Mouse (Mus musculus): Measurements from ENCODE around the gene Abcg4. TPM values are rescaled to one million over a fixed set of nuclear protein-coding genes. Genes with fewer than 3 reads are reported as not detected.
"Not testable (repeated sequence)": the region's sequence is repeated elsewhere in the genome, so short reads cannot be mapped to it uniquely, and the experiment has no call there.

Gene Abcg4
- polyA plus RNA-seq, 1 experiment from 2014 or later, result 7.1 TPM

GRCm38 (mm10) chr9:44300001-44300400, 11.6 kb upstream of the Abcg4 start:
- H3K9ac ChIP-seq (ENCODE audit: low read length); H3K27me3 ChIP-seq (replicated peaks; ENCODE audit: control insufficient read depth, insufficient read depth, low read length); DNase-seq (ENCODE audit: low spot score); H3K9me3 ChIP-seq (replicated peaks; ENCODE audit: control insufficient read depth, low read length); H3K4me3 ChIP-seq (ENCODE audit: low read depth, low read length); H3K27ac ChIP-seq (ENCODE audit: low read depth, low read length); ATAC-seq; H3K4me2 ChIP-seq (ENCODE audit: low read length); H3K4me1 ChIP-seq (ENCODE audit: control insufficient read depth, insufficient read depth, low read length): not testable (repeated sequence)
- 95% methylated on average over 3 of the region's 3 CpGs for WGBS
- H3K36me3 ChIP-seq (ENCODE audit: control insufficient read depth, insufficient read depth, low read length), result peaks cover 74% of the 10 kb centered on the region

GRCm38 (mm10) chr9:44292490-44292889, 4.1 kb upstream of the Abcg4 start:
- 67% methylated on average over 3 of the region's 3 CpGs for WGBS
- Histone ChIP-seq H3K9me3 (replicated peaks; ENCODE audit: control insufficient read depth, low read length) (no peaks in the 10 kb centered on the region), H3K4me3 (ENCODE audit: low read depth, low read length) (no peak overlapping the region), H3K9ac (ENCODE audit: low read length) (no peak overlapping the region), H3K4me1 (ENCODE audit: control insufficient read depth, insufficient read depth, low read length) (peaks cover 10% of the 10 kb centered on the region), H3K27ac (ENCODE audit: low read depth, low read length) (no peak overlapping the region), H3K27me3 (replicated peaks; ENCODE audit: control insufficient read depth, insufficient read depth, low read length) (no peaks in the 10 kb centered on the region), H3K4me2 (ENCODE audit: low read length) (no peak overlapping the region), H3K36me3 (ENCODE audit: control insufficient read depth, insufficient read depth, low read length) (peaks cover 54% of the 10 kb centered on the region)
- DNase-seq (ENCODE audit: low spot score) (peak; percentile 60), ATAC-seq (no peak)

GRCm38 (mm10) chr9:44288959-44289291, 510 bp upstream of the Abcg4 start:
- ATAC-seq, result no peak
- Histone ChIP-seq H3K4me2 (ENCODE audit: low read length) (peak overlapping the region; percentile 94), H3K9ac (ENCODE audit: low read length) (peak overlapping the region; percentile 96; the same call in 1 of the 2 replicates), H3K4me1 (ENCODE audit: control insufficient read depth, insufficient read depth, low read length) (peaks cover 17% of the 10 kb centered on the region), H3K9me3 (replicated peaks; ENCODE audit: control insufficient read depth, low read length) (no peaks in the 10 kb centered on the region), H3K36me3 (ENCODE audit: control insufficient read depth, insufficient read depth, low read length) (peaks cover 24% of the 10 kb centered on the region), H3K27me3 (replicated peaks; ENCODE audit: control insufficient read depth, insufficient read depth, low read length) (no peaks in the 10 kb centered on the region), H3K4me3 (ENCODE audit: low read depth, low read length) (peak overlapping the region; percentile 84), H3K27ac (ENCODE audit: low read depth, low read length) (no peak overlapping the region)
- WGBS, result 6% methylated on average over 11 of the region's 11 CpGs
- DNase-seq (ENCODE audit: low spot score), result peak; percentile 16

GRCm38 (mm10) chr9:44287401-44288075, 877 bp downstream of the Abcg4 start:
- under 1% methylated on average over 47 of the region's 47 CpGs for WGBS
- no peaks in the 10 kb centered on the region for H3K9me3 ChIP-seq (replicated peaks; ENCODE audit: control insufficient read depth, low read length)

GRCm38 (mm10) chr9:44287003-44287400, 1.4 kb downstream of the Abcg4 start:
- peak overlapping the region; percentile 94 for H3K4me2 ChIP-seq (ENCODE audit: low read length)
- peak overlapping the region; percentile 84 for H3K4me3 ChIP-seq (ENCODE audit: low read depth, low read length)
- no peaks in the 10 kb centered on the region for H3K27me3 ChIP-seq (replicated peaks; ENCODE audit: control insufficient read depth, insufficient read depth, low read length)
- H3K4me1 ChIP-seq (ENCODE audit: control insufficient read depth, insufficient read depth, low read length), result peaks cover 17% of the 10 kb centered on the region
- no peak for DNase-seq (ENCODE audit: low spot score)
- no peaks in the 10 kb centered on the region for H3K9me3 ChIP-seq (replicated peaks; ENCODE audit: control insufficient read depth, low read length)
- 4% methylated on average over 11 of the region's 11 CpGs for WGBS
- H3K9ac ChIP-seq (ENCODE audit: low read length), result peak overlapping the region; percentile 96
- H3K36me3 ChIP-seq (ENCODE audit: control insufficient read depth, insufficient read depth, low read length), result peaks cover 10% of the 10 kb centered on the region
- peak overlapping the region; percentile 63; the same call in 1 of the 2 replicates for H3K27ac ChIP-seq (ENCODE audit: low read depth, low read length)
- ATAC-seq, result peak; percentile 15

More at GRCm38 (mm10) chr9:44287401-44288075, 877 bp downstream of the Abcg4 start:
- DNase-seq (ENCODE audit: low spot score) (peak; percentile 37), ATAC-seq (peak; percentile 60)
- Histone ChIP-seq H3K27ac (ENCODE audit: low read depth, low read length) (peak overlapping the region; percentile 63), H3K4me1 (ENCODE audit: control insufficient read depth, insufficient read depth, low read length) (peaks cover 17% of the 10 kb centered on the region), H3K4me3 (ENCODE audit: low read depth, low read length) (peak overlapping the region; percentile 84), H3K36me3 (ENCODE audit: control insufficient read depth, insufficient read depth, low read length) (peaks cover 12% of the 10 kb centered on the region), H3K27me3 (replicated peaks; ENCODE audit: control insufficient read depth, insufficient read depth, low read length) (no peaks in the 10 kb centered on the region), H3K4me2 (ENCODE audit: low read length) (peak overlapping the region; percentile 94), H3K9ac (ENCODE audit: low read length) (peak overlapping the region; percentile 96)

DNA sequence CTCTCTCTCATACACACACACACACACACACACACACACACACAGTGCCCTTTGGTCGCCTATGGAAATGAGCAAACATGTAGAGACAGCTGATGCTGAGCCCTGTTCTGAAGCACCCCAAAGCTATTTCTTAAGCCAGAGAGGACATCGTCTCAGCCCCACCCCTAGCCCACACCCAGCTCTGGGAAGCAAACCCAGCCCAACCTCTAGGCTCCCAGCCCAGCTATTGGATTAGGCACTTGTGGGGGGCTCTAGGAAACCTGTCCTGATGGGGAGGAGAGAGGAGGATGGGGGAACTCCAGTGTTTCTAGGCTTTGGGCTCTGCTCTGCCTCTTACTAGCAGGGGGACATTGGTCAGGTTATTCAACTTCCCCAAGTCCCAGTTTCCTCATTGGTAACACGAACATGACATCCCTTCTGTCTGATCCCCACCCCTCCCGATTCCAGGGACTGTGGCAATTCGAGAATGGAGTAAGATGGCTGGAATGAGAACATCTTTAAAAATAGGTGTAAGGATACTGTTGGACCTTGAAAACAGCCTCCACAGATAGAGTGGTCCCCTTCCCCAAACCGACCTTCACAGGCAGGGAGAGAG, 2.1 kb downstream of the Abcg4 start:
- WGBS, result 11% methylated on average over 6 of the region's 6 CpGs
- Histone ChIP-seq H3K4me2 (ENCODE audit: low read length) (peak overlapping the region; percentile 94), H3K9ac (ENCODE audit: low read length) (peak overlapping the region; percentile 29; the same call in 1 of the 2 replicates), H3K4me1 (ENCODE audit: control insufficient read depth, insufficient read depth, low read length) (peaks cover 17% of the 10 kb centered on the region), H3K36me3 (ENCODE audit: control insufficient read depth, insufficient read depth, low read length) (peaks cover 11% of the 10 kb centered on the region), H3K4me3 (ENCODE audit: low read depth, low read length) (peak overlapping the region; percentile 84; the same call in 1 of the 2 replicates), H3K27ac (ENCODE audit: low read depth, low read length) (no peak overlapping the region), H3K9me3 (replicated peaks; ENCODE audit: control insufficient read depth, low read length) (no peaks in the 10 kb centered on the region), H3K27me3 (replicated peaks; ENCODE audit: control insufficient read depth, insufficient read depth, low read length) (no peaks in the 10 kb centered on the region)
- ATAC-seq (no peak), DNase-seq (ENCODE audit: low spot score) (no peak)

GRCm38 (mm10) chr9:44283183-44283582, 5.2 kb downstream of the Abcg4 start:
- WGBS, result 81% methylated on average over 5 of the region's 5 CpGs

DNA sequence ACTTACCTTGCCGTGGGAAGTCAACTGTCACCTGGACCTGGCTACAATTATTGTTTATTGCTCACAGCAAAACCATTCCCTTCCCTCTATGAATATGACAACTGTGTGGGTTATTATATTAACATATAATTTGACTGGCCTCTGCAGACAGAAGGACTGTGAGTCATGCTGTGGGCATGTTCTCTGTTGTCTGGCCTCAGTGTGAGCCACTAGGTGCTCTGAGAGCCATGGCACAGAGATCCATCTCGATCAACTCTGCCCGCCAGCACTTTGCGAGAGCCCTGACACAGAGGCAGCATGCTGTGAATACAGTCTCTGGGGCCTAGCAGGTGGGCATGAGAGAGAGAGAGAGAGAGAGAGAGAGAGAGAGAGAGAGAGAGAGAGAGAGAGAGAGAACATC, 18.4 kb downstream of the Abcg4 start:
- ATAC-seq, result no peak
- DNase-seq (ENCODE audit: low spot score), result no peak
- Histone ChIP-seq H3K4me1 (ENCODE audit: control insufficient read depth, insufficient read depth, low read length) (peaks cover 4% of the 10 kb centered on the region), H3K27me3 (replicated peaks; ENCODE audit: control insufficient read depth, insufficient read depth, low read length) (no peaks in the 10 kb centered on the region), H3K4me2 (ENCODE audit: low read length) (no peak overlapping the region), H3K9me3 (replicated peaks; ENCODE audit: control insufficient read depth, low read length) (no peaks in the 10 kb centered on the region), H3K27ac (ENCODE audit: low read depth, low read length) (no peak overlapping the region), H3K9ac (ENCODE audit: low read length) (no peak overlapping the region), H3K36me3 (ENCODE audit: control insufficient read depth, insufficient read depth, low read length) (peaks cover 18% of the 10 kb centered on the region), H3K4me3 (ENCODE audit: low read depth, low read length) (no peak overlapping the region)
- 76% methylated on average over 4 of the region's 4 CpGs for WGBS

More at GRCm38 (mm10) chr9:44283183-44283582, 5.2 kb downstream of the Abcg4 start:
- peaks cover 7% of the 10 kb centered on the region for H3K4me1 ChIP-seq (ENCODE audit: control insufficient read depth, insufficient read depth, low read length)
- DNase-seq (ENCODE audit: low spot score) (no peak), ATAC-seq (no peak)
- H3K27ac ChIP-seq (ENCODE audit: low read depth, low read length), result no peak overlapping the region
- H3K27me3 ChIP-seq (replicated peaks; ENCODE audit: control insufficient read depth, insufficient read depth, low read length), result no peaks in the 10 kb centered on the region
- no peak overlapping the region for H3K4me2 ChIP-seq (ENCODE audit: low read length)
- H3K9ac ChIP-seq (ENCODE audit: low read length), result no peak overlapping the region
- peaks cover 35% of the 10 kb centered on the region for H3K36me3 ChIP-seq (ENCODE audit: control insufficient read depth, insufficient read depth, low read length)
- H3K9me3 ChIP-seq (replicated peaks; ENCODE audit: control insufficient read depth, low read length), result no peaks in the 10 kb centered on the region
- H3K4me3 ChIP-seq (ENCODE audit: low read depth, low read length), result no peak overlapping the region

DNA sequence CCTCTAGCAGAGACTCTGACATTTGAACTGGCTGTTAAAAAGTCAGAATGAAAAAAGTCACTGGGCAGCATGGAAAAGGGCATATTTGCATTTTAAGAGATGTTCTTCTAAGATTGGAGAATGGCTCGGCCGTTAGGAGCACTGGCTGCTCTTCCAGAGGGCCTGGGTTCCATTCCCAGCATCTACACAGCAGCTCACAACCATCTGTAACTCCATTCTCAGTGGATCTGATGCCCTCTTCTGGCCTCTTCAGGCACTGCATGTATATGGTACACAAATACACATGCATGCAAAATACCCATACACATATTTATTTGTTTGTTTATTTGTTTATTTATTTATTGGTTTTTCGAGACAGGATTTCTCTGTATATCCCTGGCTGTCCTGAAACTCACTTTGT, 19.3 kb downstream of the Abcg4 start:
- Histone ChIP-seq H3K4me3 (ENCODE audit: low read depth, low read length) (no peak overlapping the region), H3K4me2 (ENCODE audit: low read length) (no peak overlapping the region), H3K4me1 (ENCODE audit: control insufficient read depth, insufficient read depth, low read length) (peaks cover 4% of the 10 kb centered on the region), H3K36me3 (ENCODE audit: control insufficient read depth, insufficient read depth, low read length) (peaks cover 10% of the 10 kb centered on the region), H3K27me3 (replicated peaks; ENCODE audit: control insufficient read depth, insufficient read depth, low read length) (no peaks in the 10 kb centered on the region), H3K9me3 (replicated peaks; ENCODE audit: control insufficient read depth, low read length) (no peaks in the 10 kb centered on the region), H3K9ac (ENCODE audit: low read length) (no peak overlapping the region), H3K27ac (ENCODE audit: low read depth, low read length) (no peak overlapping the region)
- no peak for DNase-seq (ENCODE audit: low spot score)
- WGBS, result 80% methylated on average over 3 of the region's 3 CpGs
- no peak for ATAC-seq

Data from forebrain, embryonic 14.5 days (tissue).